Mouse (Mus musculus) liver, adult (tissue): ENCODE results near the gene Pdlim1.

Experiments
- GATA4 ChIP-seq: IDR thresholded peaks from 2 replicates; pipeline ENCODE4 v1.6.1; 2014; ENCODE audit warnings: mild to moderate bottlenecking, low read length; ENCODE audit not compliant: insufficient replicate concordance

Gene Pdlim1

GRCm38 (mm10) chr19:40297798-40298144 lies 26.1 kb upstream of the Pdlim1 start:
- no peak for TF ChIP-seq GATA4

- TF ChIP-seq GATA4, result peak; percentile 100
Observed at GRCm38 (mm10) chr19:40297078-40297797, 25.6 kb upstream of the Pdlim1 start.

GRCm38 (mm10) chr19:40294231-40294630 lies 22.6 kb upstream of the Pdlim1 start:
- TF ChIP-seq GATA4, result no peak

- no peak for TF ChIP-seq GATA4
Observed at GRCm38 (mm10) chr19:40293791-40294190, 22.1 kb upstream of the Pdlim1 start.

GRCm38 (mm10) chr19:40290099-40290724 lies 18.6 kb upstream of the Pdlim1 start:
- no peak for TF ChIP-seq GATA4

- TF ChIP-seq GATA4, result no peak
Observed at GRCm38 (mm10) chr19:40288415-40288814, 16.8 kb upstream of the Pdlim1 start.

- TF ChIP-seq GATA4, result no peak
Observed at GRCm38 (mm10) chr19:40284704-40285103, 13.1 kb upstream of the Pdlim1 start.

- TF ChIP-seq GATA4, result no peak
Observed at GRCm38 (mm10) chr19:40283415-40283814, 11.8 kb upstream of the Pdlim1 start.

- TF ChIP-seq GATA4, result peak; percentile 49; the same call in 1 of the 2 replicates
Observed at GRCm38 (mm10) chr19:40278372-40279023, 6.9 kb upstream of the Pdlim1 start.

- no peak for TF ChIP-seq GATA4
Observed at GRCm38 (mm10) chr19:40277494-40277893, 5.9 kb upstream of the Pdlim1 start.

GRCm38 (mm10) chr19:40275401-40276188 lies 4.0 kb upstream of the Pdlim1 start:
- no peak for TF ChIP-seq GATA4

- no peak for TF ChIP-seq GATA4
Observed at GRCm38 (mm10) chr19:40272674-40273073, 1.0 kb upstream of the Pdlim1 start.

GRCm38 (mm10) chr19:40270351-40271307 lies 1.0 kb downstream of the Pdlim1 start:
- peak; percentile 22; the same call in 1 of the 2 replicates for TF ChIP-seq GATA4

GRCm38 (mm10) chr19:40269526-40269925 lies 2.1 kb downstream of the Pdlim1 start:
- no peak for TF ChIP-seq GATA4

- no peak for TF ChIP-seq GATA4
Observed at GRCm38 (mm10) chr19:40268493-40268892, 3.1 kb downstream of the Pdlim1 start.

GRCm38 (mm10) chr19:40267380-40267779 lies 4.3 kb downstream of the Pdlim1 start:
- TF ChIP-seq GATA4, result peak; percentile 58; the same call in 1 of the 2 replicates
